Mouse (Mus musculus) left cerebral cortex, adult 8-10 months (tissue): Measurements from ENCODE around the gene Zfand6. TPM values are rescaled to one million over a fixed set of nuclear protein-coding genes. Genes with fewer than 3 reads are reported as not detected.
A peak's percentile ranks its signal among the peaks of the same experiment; 100 is the strongest.

ENCODE experiments used
- DNase-seq, 2 experiments: peaks; one replicate each; pipeline ENCODE4 v3.0.0; 2022; ENCODE audit warnings: low spot score in 2 of 2
- total RNA-seq, 4 experiments: library from RNA; stranded (reverse); gene quantifications; 2 replicates each; pipeline ENCODE4 v1.2.4; 2022

Gene Zfand6
- total RNA-seq, 4 experiments from 2014 or later = 59.2 to 83.4 (median 70.9) TPM

- no peak for DNase-seq
These were observed 95.5 kb downstream of the Zfand6 start for GRCm38 (mm10) chr7:84594087-84594916.

GRCm38 (mm10) chr7:84591347-84591746, 98.4 kb downstream of the Zfand6 start:
- DNase-seq = no peak

GRCm38 (mm10) chr7:84590622-84591021, 99.1 kb downstream of the Zfand6 start:
- no peak for DNase-seq

GRCm38 (mm10) chr7:84587101-84587783, 102.5 kb downstream of the Zfand6 start:
- no peak for DNase-seq

- no peak for DNase-seq
These were observed 103.2 kb downstream of the Zfand6 start for GRCm38 (mm10) chr7:84586360-84587100.

- no peak for DNase-seq
These were observed 104.7 kb downstream of the Zfand6 start for GRCm38 (mm10) chr7:84585086-84585485.

GRCm38 (mm10) chr7:84579769-84580168, 110.0 kb downstream of the Zfand6 start:
- peak in 1 of 2 experiments; percentile 42 for DNase-seq

GRCm38 (mm10) chr7:84578841-84579240, 110.9 kb downstream of the Zfand6 start:
- peak in 1 of 2 experiments; percentile 71 for DNase-seq

GRCm38 (mm10) chr7:84577034-84577433, 112.7 kb downstream of the Zfand6 start:
- no peak for DNase-seq

GRCm38 (mm10) chr7:84566200-84566599, 123.6 kb downstream of the Zfand6 start:
- DNase-seq = no peak

- DNase-seq = no peak
These were observed 125.5 kb downstream of the Zfand6 start for GRCm38 (mm10) chr7:84564236-84564635.

Other genes starting within 250 kb of the Zfand6 start
- gene Gm2115, start 161.0 kb downstream of the Zfand6 start, total RNA-seq = 10 to 100 TPM in 1 of 4 experiments, 1 to 10 TPM in 3; 6.6 to 10.3 (median 7.0) TPM
- 10 to 100 TPM; 23.7 to 27.6 (median 26.1) TPM for gene Fah, start 83.2 kb downstream of the Zfand6 start, total RNA-seq
- gene Olfr291, start 163.6 kb upstream of the Zfand6 start, total RNA-seq = not detected